Mouse (Mus musculus): ENCODE measurements around the gene Cbwd1.

- no peak for TF ChIP-seq CTCF (IDR thresholded peaks at IDR 0.05; ENCODE audit: borderline replicate concordance, extremely low read depth, insufficient read depth, insufficient read length)
- TF ChIP-seq POLR2A (IDR thresholded peaks at IDR 0.05; ENCODE audit: borderline replicate concordance, extremely low read depth, insufficient read depth, insufficient read length, poor library complexity, severe bottlenecking) = no peak
These were observed 4.8 kb upstream of the Cbwd1 start for GRCm38 (mm10) chr19:24966203-24966602.
